Mouse (Mus musculus) myocyte (in vitro differentiated cells): ENCODE data around the gene Hoxd11. TPM values are rescaled to one million over a fixed set of nuclear protein-coding genes. Genes with fewer than 3 reads are reported as not detected.

Experiments used
- H3K27me3 ChIP-seq: one replicate; pipeline ENCODE4 v1.6.1; 2011; ENCODE audit not compliant: control insufficient read depth, insufficient read depth, insufficient read length
- H3K36me3 ChIP-seq: one replicate; pipeline ENCODE4 v1.6.1; 2011; ENCODE audit not compliant: control insufficient read depth, insufficient read depth
- H3K4me2 ChIP-seq: one replicate; pipeline ENCODE4 v1.6.1; 2011; ENCODE audit warnings: low read depth, control low read depth
- H3K4me3 ChIP-seq: one replicate; pipeline ENCODE4 v1.5.1; 2011; ENCODE audit warnings: mild to moderate bottlenecking, control low read depth, moderate library complexity
- H3K79me2 ChIP-seq: one replicate; pipeline ENCODE4 v1.6.1; 2011; ENCODE audit not compliant: control insufficient read depth, insufficient read depth
- H3ac ChIP-seq: one replicate; pipeline ENCODE4 v1.6.1; 2011; ENCODE audit not compliant: control insufficient read depth, insufficient read length
- CEBPB ChIP-seq: IDR thresholded peaks from 2 replicates; pipeline ENCODE4 v1.6.1; 2011; ENCODE audit warnings: mild to moderate bottlenecking, moderate library complexity; ENCODE audit not compliant: poor library complexity, insufficient read depth, severe bottlenecking
- E2F4 ChIP-seq: IDR thresholded peaks from one replicate; pipeline ENCODE4 v1.6.1; 2011; ENCODE audit warnings: mild to moderate bottlenecking, control low read depth, moderate library complexity; ENCODE audit not compliant: insufficient read depth
- MAX ChIP-seq: IDR thresholded peaks from one replicate; pipeline ENCODE4 v1.6.1; 2011; ENCODE audit warnings: low read depth, mild to moderate bottlenecking, control low read depth
- MYOD1 ChIP-seq, 3 experiments: IDR thresholded peaks; one replicate each; pipeline ENCODE4 v1.6.1; 2011; ENCODE audit warnings: control low read depth in 2 of 3, low read depth in 2 of 3, mild to moderate bottlenecking in 2 of 3, moderate library complexity in 1 of 3; ENCODE audit not compliant: insufficient read length in 2 of 3, control insufficient read depth in 1 of 3
- MYOG ChIP-seq, 3 experiments: IDR thresholded peaks; one replicate each; pipeline ENCODE4 v1.6.1; 2011; ENCODE audit warnings: control low read depth in 2 of 3, low read depth in 2 of 3, mild to moderate bottlenecking in 2 of 3; ENCODE audit not compliant: insufficient read length in 2 of 3, control insufficient read depth in 1 of 3, insufficient read depth in 1 of 3
- POLR2A ChIP-seq: IDR thresholded peaks from one replicate; pipeline ENCODE4 v1.6.1; 2011; ENCODE audit warnings: low read depth, mild to moderate bottlenecking, control low read depth, moderate library complexity; ENCODE audit not compliant: insufficient read length
- POLR2AphosphoS2 ChIP-seq: IDR thresholded peaks from one replicate; pipeline ENCODE4 v1.6.1; 2011; ENCODE audit warnings: low read depth, control low read depth; ENCODE audit not compliant: insufficient read length
- REST ChIP-seq: IDR thresholded peaks from one replicate; pipeline ENCODE4 v1.6.1; 2011; ENCODE audit warnings: mild to moderate bottlenecking, control low read depth, moderate library complexity; ENCODE audit not compliant: insufficient read depth, insufficient read length
- SRF ChIP-seq: IDR thresholded peaks from one replicate; pipeline ENCODE4 v1.6.1; 2011; ENCODE audit warnings: low read depth; ENCODE audit not compliant: control insufficient read depth, insufficient read length
- TCF12 ChIP-seq: IDR thresholded peaks from one replicate; pipeline ENCODE4 v1.6.1; 2011; ENCODE audit warnings: mild to moderate bottlenecking, control low read depth; ENCODE audit not compliant: poor library complexity, insufficient read depth, severe bottlenecking
- TCF3 ChIP-seq: IDR thresholded peaks from one replicate; pipeline ENCODE4 v1.6.1; 2011; ENCODE audit warnings: low read depth, control low read depth; ENCODE audit not compliant: insufficient read length
- USF1 ChIP-seq: IDR thresholded peaks from one replicate; pipeline ENCODE4 v1.6.1; 2011; ENCODE audit warnings: low read depth, mild to moderate bottlenecking, control low read depth, moderate library complexity
- polyA plus RNA-seq: library from polyadenylated mRNA; unstranded; fragments of >200 nt; fragmentation: generic; extraction: Trizol; gene quantifications from one replicate; pipeline ENCODE4 v1.2.1, GENCODE M21; 2012; ENCODE audit warnings: missing spikeins

Gene Hoxd11
- polyA plus RNA-seq, 1 experiment, result not detected

GRCm38 (mm10) chr2:74704393-74704998, 25.1 kb downstream of the Hoxd11 start, which contains the start of gene Hoxd8:
Gene Hoxd8, plus strand, starts transcription at chr2:74704615.
- no peak within 1 kb of the TSS for H3K4me3 ChIP-seq
- H3K79me2 ChIP-seq, result no peaks in the 10 kb centered on the region
- no peak within 1 kb of the TSS for H3ac ChIP-seq
- H3K27me3 ChIP-seq, result peaks cover 50% of the 10 kb centered on the region
- no peak within 1 kb of the TSS for H3K4me2 ChIP-seq
- no peaks in the 10 kb centered on the region for H3K36me3 ChIP-seq
- TF ChIP-seq POLR2AphosphoS2 (no peak), MYOG (IDR thresholded peaks at IDR 0.05; ENCODE audit: control insufficient read depth in 1 of 3, insufficient read depth in 1 of 3, insufficient read length in 2 of 3, low read depth in 2 of 3) (no peak), CEBPB (no peak), TCF3 (no peak), TCF12 (no peak), E2F4 (no peak), MYOD1 (IDR thresholded peaks at IDR 0.05; ENCODE audit: control insufficient read depth in 1 of 3, insufficient read length in 2 of 3, low read depth in 2 of 3) (no peak)

GRCm38 (mm10) chr2:74704999-74705466, 25.7 kb downstream of the Hoxd11 start:
- Histone ChIP-seq H3ac (no peak overlapping the region), H3K4me3 (no peak overlapping the region), H3K79me2 (no peaks in the 10 kb centered on the region), H3K27me3 (peaks cover 52% of the 10 kb centered on the region), H3K36me3 (no peaks in the 10 kb centered on the region), H3K4me2 (no peak overlapping the region)
- TF ChIP-seq SRF (no peak), E2F4 (no peak), MAX (no peak), REST (no peak), MYOD1 (IDR thresholded peaks at IDR 0.05; ENCODE audit: control insufficient read depth in 1 of 3, insufficient read length in 2 of 3, low read depth in 2 of 3) (no peak), TCF12 (no peak)

GRCm38 (mm10) chr2:74705467-74706089, 26.2 kb downstream of the Hoxd11 start:
- H3K36me3 ChIP-seq, result no peaks in the 10 kb centered on the region
- H3K4me3 ChIP-seq, result no peak overlapping the region
- no peak overlapping the region for H3ac ChIP-seq
- no peaks in the 10 kb centered on the region for H3K79me2 ChIP-seq
- no peak for TF ChIP-seq POLR2A
- no peak for TF ChIP-seq REST
- TF ChIP-seq MYOD1 (IDR thresholded peaks at IDR 0.05; ENCODE audit: control insufficient read depth in 1 of 3, insufficient read length in 2 of 3, low read depth in 2 of 3), result no peak
- TF ChIP-seq MYOG (IDR thresholded peaks at IDR 0.05; ENCODE audit: control insufficient read depth in 1 of 3, insufficient read depth in 1 of 3, insufficient read length in 2 of 3, low read depth in 2 of 3), result no peak
- TF ChIP-seq SRF, result no peak
- TF ChIP-seq MAX, result no peak
- no peak for TF ChIP-seq POLR2AphosphoS2
- no peak for TF ChIP-seq TCF3
- no peak for TF ChIP-seq TCF12
- no peak for TF ChIP-seq CEBPB
- TF ChIP-seq E2F4, result no peak
- TF ChIP-seq USF1, result no peak
- H3K4me2 ChIP-seq, result no peak overlapping the region
- peaks cover 46% of the 10 kb centered on the region for H3K27me3 ChIP-seq

GRCm38 (mm10) chr2:74706393-74706960, 27.1 kb downstream of the Hoxd11 start:
- Histone ChIP-seq H3ac (no peak overlapping the region), H3K4me3 (no peak overlapping the region), H3K36me3 (no peaks in the 10 kb centered on the region), H3K4me2 (no peak overlapping the region), H3K27me3 (peaks cover 50% of the 10 kb centered on the region), H3K79me2 (no peaks in the 10 kb centered on the region)
- TF ChIP-seq E2F4, result no peak

GRCm38 (mm10) chr2:74707599-74707998, 28.2 kb downstream of the Hoxd11 start:
- Histone ChIP-seq H3ac (no peak overlapping the region), H3K4me3 (no peak overlapping the region), H3K4me2 (no peak overlapping the region), H3K27me3 (peaks cover 59% of the 10 kb centered on the region), H3K36me3 (no peaks in the 10 kb centered on the region), H3K79me2 (no peaks in the 10 kb centered on the region)
- no peak for TF ChIP-seq TCF3
- TF ChIP-seq MYOG (IDR thresholded peaks at IDR 0.05; ENCODE audit: control insufficient read depth in 1 of 3, insufficient read depth in 1 of 3, insufficient read length in 2 of 3, low read depth in 2 of 3), result no peak
- TF ChIP-seq REST, result no peak
- TF ChIP-seq MAX, result no peak
- TF ChIP-seq TCF12, result no peak
